Mouse (Mus musculus): ENCODE measurements at regions not wholly inside any gene's neighbourhood (a gene's known extent, or its start where the extent isn't known, plus 50 kb on each side); places are given as distances from the start of the nearest gene placed in this dataset.

GRCm38 (mm10) chr2:134126988-134127387 lies 427.2 kb downstream of the Hao1 start:
- DNase-seq (ENCODE audit: low spot score) (no peak), ATAC-seq (ENCODE audit: low FRiP score, low read depth) (no peak)
- no peak for TF ChIP-seq POLR2A (IDR thresholded peaks at IDR 0.05; ENCODE audit: borderline replicate concordance, extremely low read depth, insufficient read depth, insufficient read length)
- WGBS, result 82% methylated on average over 1 of the region's 1 CpGs
- Histone ChIP-seq H3K4me3 (replicated peaks; ENCODE audit: low read length) (no peak overlapping the region), H3K27me3 (ENCODE audit: control insufficient read depth, insufficient read depth, low read length) (no peaks in the 10 kb centered on the region), H3K36me3 (ENCODE audit: control insufficient read depth, insufficient read depth, low read length) (no peaks in the 10 kb centered on the region), H3K9ac (ENCODE audit: low read depth, low read length, severe bottlenecking) (no peak overlapping the region), H3K9me3 (ENCODE audit: control insufficient read depth, low read length) (no peaks in the 10 kb centered on the region), H3K4me2 (replicated peaks; ENCODE audit: low read depth, low read length, severe bottlenecking) (no peak overlapping the region), H3K27ac (replicated peaks; ENCODE audit: low read depth, low read length) (no peak overlapping the region), H3K4me1 (ENCODE audit: control insufficient read depth, insufficient read depth, low read length) (no peaks in the 10 kb centered on the region)

- Histone ChIP-seq H3K27ac (replicated peaks; ENCODE audit: low read depth, low read length) (no peak overlapping the region), H3K36me3 (ENCODE audit: control insufficient read depth, insufficient read depth, low read length) (no peaks in the 10 kb centered on the region), H3K4me1 (ENCODE audit: control insufficient read depth, insufficient read depth, low read length) (no peaks in the 10 kb centered on the region), H3K4me2 (replicated peaks; ENCODE audit: low read depth, low read length, severe bottlenecking) (no peak overlapping the region), H3K9ac (ENCODE audit: low read depth, low read length, severe bottlenecking) (no peak overlapping the region), H3K27me3 (ENCODE audit: control insufficient read depth, insufficient read depth, low read length) (no peaks in the 10 kb centered on the region), H3K9me3 (ENCODE audit: control insufficient read depth, low read length) (no peaks in the 10 kb centered on the region), H3K4me3 (replicated peaks; ENCODE audit: low read length) (no peak overlapping the region)
- no peak for ATAC-seq (ENCODE audit: low FRiP score, low read depth)
- no peak for TF ChIP-seq POLR2A (IDR thresholded peaks at IDR 0.05; ENCODE audit: borderline replicate concordance, extremely low read depth, insufficient read depth, insufficient read length)
- DNase-seq (ENCODE audit: low spot score), result no peak
Observed at GRCm38 (mm10) chr2:134107286-134107685, 446.9 kb downstream of the Hao1 start.

- 68% methylated on average over 2 of the region's 2 CpGs for WGBS
- H3K4me3 ChIP-seq (replicated peaks; ENCODE audit: low read length), result no peak overlapping the region
Observed at GRCm38 (mm10) chr2:134088374-134088773, 465.8 kb downstream of the Hao1 start.

GRCm38 (mm10) chr2:134080148-134080547 lies 474.0 kb downstream of the Hao1 start:
- 70% methylated on average over 1 of the region's 1 CpGs for WGBS
- no peak overlapping the region for H3K4me2 ChIP-seq (replicated peaks; ENCODE audit: low read depth, low read length, severe bottlenecking)
- no peak overlapping the region for H3K4me3 ChIP-seq (replicated peaks; ENCODE audit: low read length)
- no peak overlapping the region for H3K27ac ChIP-seq (replicated peaks; ENCODE audit: low read depth, low read length)
- no peaks in the 10 kb centered on the region for H3K36me3 ChIP-seq (ENCODE audit: control insufficient read depth, insufficient read depth, low read length)
- DNase-seq (ENCODE audit: low spot score) (no peak), ATAC-seq (ENCODE audit: low FRiP score, low read depth) (no peak)
- TF ChIP-seq POLR2A (IDR thresholded peaks at IDR 0.05; ENCODE audit: borderline replicate concordance, extremely low read depth, insufficient read depth, insufficient read length), result no peak
- no peaks in the 10 kb centered on the region for H3K9me3 ChIP-seq (ENCODE audit: control insufficient read depth, low read length)
- no peaks in the 10 kb centered on the region; the same call in 1 of the 2 replicates for H3K4me1 ChIP-seq (ENCODE audit: control insufficient read depth, insufficient read depth, low read length)
- H3K9ac ChIP-seq (ENCODE audit: low read depth, low read length, severe bottlenecking), result no peak overlapping the region
- no peaks in the 10 kb centered on the region for H3K27me3 ChIP-seq (ENCODE audit: control insufficient read depth, insufficient read depth, low read length)

More at GRCm38 (mm10) chr2:134088374-134088773, 465.8 kb downstream of the Hao1 start:
- Histone ChIP-seq H3K4me2 (replicated peaks; ENCODE audit: low read depth, low read length, severe bottlenecking) (no peak overlapping the region), H3K36me3 (ENCODE audit: control insufficient read depth, insufficient read depth, low read length) (no peaks in the 10 kb centered on the region), H3K9ac (ENCODE audit: low read depth, low read length, severe bottlenecking) (no peak overlapping the region), H3K9me3 (ENCODE audit: control insufficient read depth, low read length) (no peaks in the 10 kb centered on the region), H3K27ac (replicated peaks; ENCODE audit: low read depth, low read length) (no peak overlapping the region), H3K4me1 (ENCODE audit: control insufficient read depth, insufficient read depth, low read length) (no peaks in the 10 kb centered on the region), H3K27me3 (ENCODE audit: control insufficient read depth, insufficient read depth, low read length) (no peaks in the 10 kb centered on the region)
- no peak for ATAC-seq (ENCODE audit: low FRiP score, low read depth)
- DNase-seq (ENCODE audit: low spot score), result no peak
- TF ChIP-seq POLR2A (IDR thresholded peaks at IDR 0.05; ENCODE audit: borderline replicate concordance, extremely low read depth, insufficient read depth, insufficient read length), result no peak

GRCm38 (mm10) chr2:134077953-134078352 lies 476.2 kb downstream of the Hao1 start:
- no peak for TF ChIP-seq POLR2A (IDR thresholded peaks at IDR 0.05; ENCODE audit: borderline replicate concordance, extremely low read depth, insufficient read depth, insufficient read length)
- no peaks in the 10 kb centered on the region for H3K27me3 ChIP-seq (ENCODE audit: control insufficient read depth, insufficient read depth, low read length)
- H3K4me3 ChIP-seq (replicated peaks; ENCODE audit: low read length), result no peak overlapping the region
- H3K4me2 ChIP-seq (replicated peaks; ENCODE audit: low read depth, low read length, severe bottlenecking), result no peak overlapping the region
- H3K36me3 ChIP-seq (ENCODE audit: control insufficient read depth, insufficient read depth, low read length), result no peaks in the 10 kb centered on the region
- no peaks in the 10 kb centered on the region for H3K9me3 ChIP-seq (ENCODE audit: control insufficient read depth, low read length)
- no peaks in the 10 kb centered on the region; the same call in 1 of the 2 replicates for H3K4me1 ChIP-seq (ENCODE audit: control insufficient read depth, insufficient read depth, low read length)
- DNase-seq (ENCODE audit: low spot score) (no peak), ATAC-seq (ENCODE audit: low FRiP score, low read depth) (no peak; the same call in 1 of the 2 replicates)
- no peak overlapping the region for H3K27ac ChIP-seq (replicated peaks; ENCODE audit: low read depth, low read length)
- no peak overlapping the region for H3K9ac ChIP-seq (ENCODE audit: low read depth, low read length, severe bottlenecking)
- WGBS, result 28% methylated on average over 1 of the region's 1 CpGs

GRCm38 (mm10) chr2:134067910-134068335 lies 486.2 kb downstream of the Hao1 start:
- H3K36me3 ChIP-seq (ENCODE audit: control insufficient read depth, insufficient read depth, low read length), result no peaks in the 10 kb centered on the region
- no peak overlapping the region for H3K4me2 ChIP-seq (replicated peaks; ENCODE audit: low read depth, low read length, severe bottlenecking)
- H3K4me1 ChIP-seq (ENCODE audit: control insufficient read depth, insufficient read depth, low read length), result no peaks in the 10 kb centered on the region
- WGBS, result 67% methylated on average over 8 of the region's 8 CpGs
- no peak overlapping the region for H3K4me3 ChIP-seq (replicated peaks; ENCODE audit: low read length)
- peak; percentile 5 for DNase-seq (ENCODE audit: low spot score)
- ATAC-seq (ENCODE audit: low FRiP score, low read depth), result no peak
- TF ChIP-seq POLR2A (IDR thresholded peaks at IDR 0.05; ENCODE audit: borderline replicate concordance, extremely low read depth, insufficient read depth, insufficient read length), result no peak
- H3K27ac ChIP-seq (replicated peaks; ENCODE audit: low read depth, low read length), result no peak overlapping the region
- H3K9me3 ChIP-seq (ENCODE audit: control insufficient read depth, low read length), result no peaks in the 10 kb centered on the region
- no peak overlapping the region for H3K9ac ChIP-seq (ENCODE audit: low read depth, low read length, severe bottlenecking)
- H3K27me3 ChIP-seq (ENCODE audit: control insufficient read depth, insufficient read depth, low read length), result no peaks in the 10 kb centered on the region
